Mouse (Mus musculus) midbrain, embryonic 14.5 days (tissue): ENCODE data around the gene Ugt1a8. TPM values are rescaled to one million over a fixed set of nuclear protein-coding genes. Genes with fewer than 3 reads are reported as not detected.

Experiments
- ATAC-seq: fragments of 200-750 bp; cut with Nextera tagmentation; 2 replicates; pipeline ENCODE4 v1.8.0; 2017; ENCODE audit warnings: moderate number of reproducible peaks, moderate library complexity; ENCODE audit not compliant: low FRiP score, low TSS enrichment
- DNase-seq: peaks from one replicate; pipeline ENCODE4 v3.0.0-alpha.2; 2015
- H3K27ac ChIP-seq: fragments of 300-500 bp; sonication (generic); replicated peaks from 2 replicates; pipeline ENCODE4 v1.5.1; 2014; ENCODE audit warnings: mild to moderate bottlenecking, low read depth, low read length, moderate library complexity
- H3K27me3 ChIP-seq: fragments of 300-500 bp; sonication (generic); 2 replicates; pipeline ENCODE4 v1.6.1; 2014; ENCODE audit warnings: low read length, control low read depth, mixed read lengths; ENCODE audit not compliant: control insufficient read depth, insufficient read depth
- H3K36me3 ChIP-seq: fragments of 300-500 bp; sonication (generic); 2 replicates; pipeline ENCODE4 v1.6.1; 2014; ENCODE audit warnings: low read length, control low read depth; ENCODE audit not compliant: control insufficient read depth, insufficient read depth
- H3K4me1 ChIP-seq: fragments of 300-500 bp; sonication (generic); 2 replicates; pipeline ENCODE4 v1.6.1; 2014; ENCODE audit warnings: mild to moderate bottlenecking, antibody characterized with exemption, low read length, control low read depth; ENCODE audit not compliant: control insufficient read depth, insufficient read depth
- H3K4me2 ChIP-seq: fragments of 300-500 bp; sonication (generic); 2 replicates; pipeline ENCODE4 v1.6.1; 2014; ENCODE audit warnings: mild to moderate bottlenecking, low read length, moderate library complexity
- H3K4me3 ChIP-seq: fragments of 300-500 bp; sonication (generic); replicated peaks from 2 replicates; pipeline ENCODE4 v1.5.1; 2014; ENCODE audit warnings: low read depth, low read length
- H3K9ac ChIP-seq: fragments of 300-500 bp; sonication (generic); replicated peaks from 2 replicates; pipeline ENCODE4 v1.6.1; 2014; ENCODE audit warnings: mild to moderate bottlenecking, low read length, moderate library complexity
- H3K9me3 ChIP-seq: fragments of 300-500 bp; sonication (generic); 2 replicates; pipeline ENCODE4 v1.6.1; 2016; ENCODE audit warnings: low read length, control low read depth, mixed read lengths; ENCODE audit not compliant: control insufficient read depth
- WGBS: fragments of 180-500 bp; shearing (Covaris S2); extraction: QIAGEN DNeasy Blood & Tissue Kit; methylation state at CpG from one replicate; pipeline ENCODE4 v1.1.7; 2014; 5-methylcytosine and 5-hydroxymethylcytosine counted together
- polyA plus RNA-seq: library from polyadenylated mRNA; unstranded; fragments of >200 nt; fragmentation: Nextera tagmentation; extraction: Ambion mirVana; gene quantifications from 2 replicates; pipeline ENCODE4 v1.2.1, GENCODE M21; 2014

The Ugt1a8 gene
- polyA plus RNA-seq, 1 experiment from 2014 or later, result not detected

DNA sequence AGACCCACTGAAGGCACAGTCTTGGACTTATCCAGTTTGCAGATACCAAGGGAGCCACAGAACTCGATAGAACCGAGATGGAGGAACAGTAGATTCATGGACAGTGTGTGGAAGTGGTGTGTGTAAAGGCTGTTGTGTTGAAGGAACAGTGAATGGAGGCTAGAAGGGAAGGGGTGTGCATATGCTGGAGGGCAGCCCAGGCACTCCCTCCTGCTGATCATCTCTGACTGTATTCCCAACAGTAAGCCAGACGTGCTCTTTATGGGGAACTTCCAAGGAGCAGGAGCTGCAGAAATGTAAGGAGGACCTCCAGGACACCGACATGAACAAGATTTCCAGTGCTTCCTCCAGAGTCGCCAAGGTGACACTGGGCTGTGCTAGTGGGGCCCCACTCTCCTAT is 162.4 kb downstream of the Ugt1a8 start:
- Histone ChIP-seq H3K4me2 (no peak overlapping the region), H3K36me3 (no peaks in the 10 kb centered on the region), H3K4me3 (no peak overlapping the region), H3K9ac (no peak overlapping the region), H3K9me3 (peaks cover 95% of the 10 kb centered on the region), H3K4me1 (no peaks in the 10 kb centered on the region), H3K27ac (no peak overlapping the region), H3K27me3 (no peaks in the 10 kb centered on the region)
- ATAC-seq (no peak), DNase-seq (no peak)
- WGBS, result 83% methylated on average over 5 of the region's 5 CpGs

DNA sequence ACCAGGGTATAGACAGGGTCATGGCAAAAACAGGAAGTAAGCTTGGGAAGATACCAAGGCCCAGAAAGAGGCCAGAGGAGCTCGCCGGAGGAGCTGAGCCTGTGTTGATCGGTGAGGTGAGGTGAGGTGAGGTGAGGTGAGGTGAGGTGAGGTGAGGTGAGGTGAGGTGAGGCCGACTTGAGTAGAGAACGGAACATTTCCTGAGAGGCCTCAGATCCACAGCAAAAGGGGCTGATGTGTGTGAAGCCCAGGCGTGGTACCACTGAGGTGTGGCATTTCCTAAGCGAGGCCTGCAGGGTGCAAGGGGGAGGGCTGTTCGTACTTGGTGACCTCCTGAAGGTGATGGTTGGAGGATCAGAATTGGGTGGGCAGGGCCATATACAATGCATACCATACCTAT is 165.5 kb downstream of the Ugt1a8 start:
- 74% methylated on average over 8 of the region's 8 CpGs for WGBS
- no peaks in the 10 kb centered on the region for H3K4me1 ChIP-seq
- H3K9me3 ChIP-seq, result peaks cover 92% of the 10 kb centered on the region
- H3K36me3 ChIP-seq, result no peaks in the 10 kb centered on the region
- H3K9ac ChIP-seq, result no peak overlapping the region
- no peak overlapping the region for H3K4me3 ChIP-seq
- no peaks in the 10 kb centered on the region for H3K27me3 ChIP-seq
- ATAC-seq, result no peak
- H3K27ac ChIP-seq, result no peak overlapping the region
- no peak overlapping the region for H3K4me2 ChIP-seq
- DNase-seq, result no peak

DNA sequence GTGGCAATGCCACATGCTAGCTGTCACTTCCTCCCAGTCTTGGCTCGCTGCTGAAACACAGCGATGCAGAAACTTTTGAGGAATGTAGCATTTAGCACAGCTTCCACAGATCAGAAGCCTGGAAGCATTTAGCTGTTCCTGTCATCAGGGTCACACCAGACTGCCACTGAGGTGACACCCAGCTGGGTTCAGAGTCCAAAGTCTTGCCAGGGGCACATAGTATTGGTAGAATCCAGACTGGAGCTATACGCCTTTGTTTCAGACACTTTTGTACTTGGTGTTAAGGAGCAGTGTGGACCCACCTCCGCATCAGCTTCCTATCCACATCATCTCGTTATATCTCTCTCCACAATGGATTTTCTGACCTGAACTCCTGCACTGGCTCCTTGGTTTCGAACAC is 165.9 kb downstream of the Ugt1a8 start:
- no peak overlapping the region for H3K4me3 ChIP-seq
- H3K4me2 ChIP-seq, result no peak overlapping the region
- DNase-seq (no peak), ATAC-seq (no peak)
- H3K4me1 ChIP-seq, result no peaks in the 10 kb centered on the region
- H3K9me3 ChIP-seq, result peaks cover 88% of the 10 kb centered on the region
- no peaks in the 10 kb centered on the region for H3K27me3 ChIP-seq
- no peaks in the 10 kb centered on the region for H3K36me3 ChIP-seq
- no peak overlapping the region for H3K27ac ChIP-seq
- H3K9ac ChIP-seq, result no peak overlapping the region
- WGBS, result 76% methylated on average over 6 of the region's 6 CpGs

DNA sequence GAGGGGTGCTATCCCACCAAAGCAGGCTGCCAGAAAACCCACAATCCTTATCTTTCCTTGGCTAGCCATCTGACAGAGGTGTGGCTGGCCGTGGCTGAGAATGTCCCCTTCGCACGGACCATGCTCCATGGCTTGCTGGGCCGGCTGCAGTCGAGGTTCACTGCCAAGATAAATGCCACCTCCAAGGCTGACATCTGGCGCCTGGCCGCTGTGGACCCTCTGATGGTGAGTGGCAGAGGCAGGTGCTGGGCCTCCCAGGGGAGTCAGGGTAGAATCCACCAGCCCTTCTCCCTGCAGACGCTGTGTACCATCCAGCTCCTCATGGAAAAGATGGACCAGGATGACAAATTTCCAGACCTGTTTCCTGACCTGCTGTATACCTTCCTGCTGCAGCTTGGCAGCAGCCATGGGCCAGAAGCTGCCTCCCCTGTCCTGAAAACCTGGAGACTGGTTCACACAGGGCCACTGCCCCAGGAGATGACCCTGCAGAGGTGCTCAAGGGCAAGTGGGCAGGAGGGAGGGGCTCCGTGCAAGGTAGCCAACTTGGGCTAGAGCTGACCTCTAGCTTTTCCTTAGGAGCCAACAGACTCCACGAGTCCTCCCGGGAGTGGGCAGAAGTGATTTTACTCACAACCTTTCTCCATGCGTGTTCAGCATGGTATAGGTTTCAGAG is 167.3 kb downstream of the Ugt1a8 start:
- H3K27me3 ChIP-seq, result no peaks in the 10 kb centered on the region
- DNase-seq (no peak), ATAC-seq (peak; percentile 7; the same call in 1 of the 2 replicates)
- no peak overlapping the region for H3K27ac ChIP-seq
- WGBS, result 88% methylated on average over 12 of the region's 12 CpGs
- no peak overlapping the region for H3K4me2 ChIP-seq
- H3K4me1 ChIP-seq, result no peaks in the 10 kb centered on the region
- H3K4me3 ChIP-seq, result no peak overlapping the region
- no peak overlapping the region for H3K9ac ChIP-seq
- peaks cover 74% of the 10 kb centered on the region for H3K9me3 ChIP-seq
- peaks cover 6% of the 10 kb centered on the region for H3K36me3 ChIP-seq

DNA sequence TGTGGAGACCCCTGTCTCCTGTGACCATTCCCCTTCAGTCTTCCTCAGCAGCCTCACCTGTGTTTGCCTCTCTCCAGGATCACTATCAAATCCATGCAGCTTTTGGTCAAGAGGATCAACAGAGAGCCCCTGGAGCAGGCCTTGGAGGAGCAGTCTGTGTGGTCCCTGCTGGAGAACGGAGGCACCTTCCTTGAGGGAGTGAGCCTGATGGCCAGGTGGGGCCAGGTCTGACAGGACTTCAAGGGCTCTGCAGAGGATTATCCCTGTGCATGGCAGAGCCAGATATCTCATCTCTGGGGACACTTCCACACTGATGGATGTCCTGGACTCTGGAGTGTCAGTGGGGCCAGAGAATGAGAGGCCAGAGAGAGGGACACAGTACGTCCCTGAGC is 167.8 kb downstream of the Ugt1a8 start:
- peaks cover 11% of the 10 kb centered on the region for H3K36me3 ChIP-seq
- H3K9me3 ChIP-seq, result peaks cover 69% of the 10 kb centered on the region
- no peaks in the 10 kb centered on the region for H3K27me3 ChIP-seq
- no peak overlapping the region for H3K4me2 ChIP-seq
- 56% methylated on average over 2 of the region's 2 CpGs for WGBS
- peak; percentile 2; the same call in 1 of the 2 replicates for ATAC-seq
- no peak for DNase-seq
- no peak overlapping the region for H3K4me3 ChIP-seq
- no peak overlapping the region for H3K27ac ChIP-seq
- H3K9ac ChIP-seq, result no peak overlapping the region
- no peaks in the 10 kb centered on the region for H3K4me1 ChIP-seq

DNA sequence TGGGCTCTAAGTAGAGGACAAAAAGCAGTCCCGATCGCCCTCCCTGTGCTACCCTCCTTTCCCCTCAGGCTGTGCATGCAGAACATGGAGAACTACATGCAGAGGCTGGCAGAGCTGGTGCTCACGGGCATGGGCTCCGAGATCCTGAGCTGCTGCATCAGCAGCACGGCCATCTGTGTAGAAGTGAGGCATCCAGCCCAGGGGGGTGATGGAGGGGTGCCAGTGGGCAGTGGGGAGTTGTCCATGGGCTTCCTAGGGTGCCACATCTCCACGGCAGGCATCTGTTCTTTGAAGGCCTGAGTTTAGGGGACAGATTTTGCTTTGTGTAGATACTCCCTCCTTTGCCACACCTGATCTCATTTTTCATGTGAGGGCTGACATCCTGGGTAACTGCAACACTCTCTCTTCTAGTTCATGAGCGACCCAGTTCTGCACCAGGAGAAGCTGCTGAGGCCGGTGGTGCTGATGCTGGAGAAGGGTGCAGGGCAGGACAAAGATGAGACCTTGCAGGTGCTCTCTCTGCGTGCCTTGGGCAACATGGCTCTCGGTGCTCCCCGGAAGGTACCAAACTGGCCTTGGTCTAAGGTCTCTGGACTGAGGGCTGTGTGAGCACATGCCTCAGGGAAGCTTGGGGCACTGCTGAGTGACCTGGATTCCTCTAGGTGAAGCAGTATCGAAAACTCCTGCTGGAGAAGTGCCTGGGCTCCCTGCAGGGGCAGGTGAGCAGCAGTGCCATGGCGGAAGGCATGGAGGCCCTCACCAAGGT is 168.6 kb downstream of the Ugt1a8 start:
- WGBS, result 79% methylated on average over 13 of the region's 13 CpGs
- Histone ChIP-seq H3K4me1 (no peaks in the 10 kb centered on the region), H3K27ac (no peak overlapping the region), H3K9ac (no peak overlapping the region), H3K27me3 (no peaks in the 10 kb centered on the region), H3K4me2 (no peak overlapping the region), H3K9me3 (peaks cover 62% of the 10 kb centered on the region), H3K4me3 (no peak overlapping the region), H3K36me3 (peaks cover 18% of the 10 kb centered on the region)
- ATAC-seq, result no peak; the same call in 1 of the 2 replicates
- no peak for DNase-seq

DNA sequence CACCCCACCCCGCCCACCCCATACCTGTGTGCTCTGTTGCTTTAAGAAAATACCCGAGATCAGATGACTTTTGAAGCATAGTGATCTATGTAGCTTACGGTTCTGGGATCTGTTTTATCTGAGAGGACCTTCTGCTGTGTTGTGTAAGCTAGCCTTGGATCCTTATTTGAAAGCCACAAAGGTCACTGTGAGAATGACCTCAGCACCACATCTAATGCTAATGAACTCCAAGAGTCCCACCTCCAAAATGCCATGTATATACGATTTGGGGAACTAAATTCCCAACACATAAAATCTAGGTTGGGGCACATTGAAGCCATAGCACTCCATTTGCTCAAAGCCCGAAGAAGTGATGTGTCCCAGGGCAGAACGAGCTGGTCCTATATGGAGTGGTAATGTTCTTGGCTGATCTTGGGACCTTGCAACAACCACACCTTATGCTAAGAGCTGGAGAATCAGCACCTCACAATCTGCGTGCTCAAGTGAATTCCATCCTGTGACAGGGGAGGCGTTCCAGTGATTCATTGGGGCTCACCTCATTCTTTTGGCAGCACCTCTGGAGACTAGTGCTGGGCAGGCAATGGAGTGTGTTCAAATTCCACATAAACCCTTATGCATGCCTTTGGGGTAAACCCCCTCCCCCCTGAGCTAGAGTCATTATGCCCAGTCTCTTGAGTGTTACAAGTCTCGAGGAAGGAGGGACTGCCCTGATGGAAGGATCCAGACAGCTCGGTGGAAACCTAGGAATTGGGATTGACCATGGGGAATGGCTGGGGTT is 169.5 kb downstream of the Ugt1a8 start:
- DNase-seq, result no peak
- H3K36me3 ChIP-seq, result peaks cover 27% of the 10 kb centered on the region
- no peak overlapping the region for H3K4me2 ChIP-seq
- no peak overlapping the region for H3K9ac ChIP-seq
- peaks cover 56% of the 10 kb centered on the region for H3K9me3 ChIP-seq
- no peak for ATAC-seq
- no peak overlapping the region for H3K27ac ChIP-seq
- H3K4me3 ChIP-seq, result no peak overlapping the region
- H3K27me3 ChIP-seq, result no peaks in the 10 kb centered on the region
- no peaks in the 10 kb centered on the region for H3K4me1 ChIP-seq
- 81% methylated on average over 10 of the region's 10 CpGs for WGBS

DNA sequence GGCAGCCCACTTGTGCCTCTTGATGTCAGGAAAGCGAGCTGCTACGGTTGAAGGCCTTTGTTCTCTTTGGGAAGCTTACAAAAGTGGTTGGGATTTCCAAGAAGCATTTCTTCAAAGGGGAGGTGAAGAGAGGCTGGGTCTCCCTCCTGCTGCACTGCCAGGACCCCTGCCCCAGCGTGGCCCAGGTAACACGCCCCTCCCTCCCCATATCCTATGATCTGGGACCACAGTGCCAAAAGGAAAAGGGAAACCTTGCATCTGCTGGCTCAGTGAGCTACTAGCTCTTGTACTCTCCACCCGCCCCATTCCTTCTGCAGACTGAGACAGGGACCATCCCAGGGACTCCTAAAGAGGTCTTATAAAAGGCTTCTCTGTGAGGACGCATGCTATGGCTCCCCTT is 170.1 kb downstream of the Ugt1a8 start:
- no peak overlapping the region for H3K9ac ChIP-seq
- WGBS, result 79% methylated on average over 6 of the region's 6 CpGs
- no peak overlapping the region for H3K4me2 ChIP-seq
- H3K27me3 ChIP-seq, result no peaks in the 10 kb centered on the region
- peaks cover 33% of the 10 kb centered on the region for H3K36me3 ChIP-seq
- H3K4me1 ChIP-seq, result no peaks in the 10 kb centered on the region
- H3K9me3 ChIP-seq, result peaks cover 50% of the 10 kb centered on the region
- H3K27ac ChIP-seq, result no peak overlapping the region
- ATAC-seq (no peak), DNase-seq (no peak)
- H3K4me3 ChIP-seq, result no peak overlapping the region
